Mouse (Mus musculus) lung, adult 18-20 months (tissue): ENCODE data around the gene Lclat1.
A peak's percentile ranks its signal among the peaks of the same experiment; 100 is the strongest.

ENCODE experiments used
- DNase-seq, 2 experiments: peaks; one replicate each; pipeline ENCODE4 v3.0.0; 2022; ENCODE audit warnings: mixed read lengths in 2 of 2

Gene Lclat1

DNA sequence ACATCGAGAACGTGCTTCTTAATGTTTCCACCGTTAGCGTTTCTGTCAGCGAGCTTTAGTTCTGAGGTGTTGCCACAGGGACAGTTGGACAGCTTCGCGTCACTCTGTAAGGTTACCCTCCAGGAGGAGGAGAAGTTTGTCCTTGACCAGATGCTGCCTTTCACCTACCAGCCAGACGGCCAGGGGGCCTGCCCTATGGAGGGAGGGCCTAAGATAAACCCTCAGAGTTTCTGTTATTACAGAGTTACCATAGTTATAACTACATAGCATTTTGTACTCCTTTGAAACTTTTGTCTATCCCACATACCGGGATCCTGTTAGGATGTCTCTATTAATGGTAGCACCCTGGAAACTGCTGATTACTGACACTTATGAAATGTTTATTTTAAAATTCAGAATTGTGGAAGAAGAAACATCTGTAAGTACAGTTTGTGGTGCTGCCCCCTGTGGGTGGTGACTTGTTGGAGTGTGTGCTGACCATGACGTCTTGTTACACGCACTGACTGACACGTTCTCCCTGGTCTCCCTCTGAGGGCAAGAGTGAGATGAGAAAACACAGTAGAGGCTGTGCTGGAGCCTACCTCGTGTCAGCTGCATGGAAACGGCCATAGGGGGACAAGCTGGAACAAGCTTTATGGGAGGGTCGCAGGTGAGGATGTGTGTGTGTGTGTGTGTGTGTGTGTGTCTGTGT lies 96.0 kb downstream of the Lclat1 start:
- peak in 1 of 2 experiments; percentile 15 for DNase-seq

DNA sequence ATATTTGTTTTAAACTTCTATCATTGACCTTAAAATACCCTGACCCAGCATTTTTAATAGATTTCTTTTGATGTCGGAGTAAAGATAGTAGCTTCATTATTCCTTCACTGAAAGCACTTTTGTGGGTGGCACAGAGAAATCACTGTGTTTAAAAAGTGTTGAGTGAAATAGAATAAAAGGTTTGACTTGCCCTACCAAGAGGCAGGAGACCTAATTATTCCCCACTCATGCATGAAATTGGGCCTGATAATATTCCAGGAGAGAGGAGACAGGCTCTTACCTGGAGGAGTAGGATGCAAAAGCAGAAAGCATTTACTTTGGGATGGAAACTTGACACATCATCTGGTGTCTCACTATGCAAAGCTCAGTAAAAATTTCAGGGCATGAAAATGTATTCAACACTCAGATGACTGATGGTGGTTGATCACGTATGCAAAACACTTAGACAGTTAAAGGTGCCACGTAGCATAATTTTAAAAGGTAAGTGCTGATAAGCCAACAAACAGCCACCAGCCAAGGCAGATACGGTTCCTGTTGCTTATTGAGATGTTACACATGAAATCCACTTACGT lies 103.3 kb downstream of the Lclat1 start:
- DNase-seq: no peak

DNA sequence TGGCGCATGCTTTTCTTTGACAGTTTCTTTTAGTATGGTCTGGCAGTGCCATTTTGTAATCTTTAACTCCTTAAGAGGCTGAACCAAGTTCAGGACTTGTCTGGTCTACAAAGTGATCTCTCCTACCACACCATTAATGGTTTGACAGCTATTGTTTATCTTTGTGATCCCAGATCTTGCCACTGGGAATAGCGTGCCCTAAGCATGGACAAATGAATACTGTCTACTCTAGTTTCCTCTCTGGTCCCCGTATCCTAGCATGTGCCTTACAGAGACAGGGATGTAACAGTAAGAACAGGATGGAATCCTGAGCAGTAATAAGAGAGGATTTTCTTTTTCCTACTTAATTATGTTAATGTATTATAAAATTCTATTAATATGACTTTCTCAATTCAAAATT lies 105.0 kb downstream of the Lclat1 start:
- no peak for DNase-seq

DNA sequence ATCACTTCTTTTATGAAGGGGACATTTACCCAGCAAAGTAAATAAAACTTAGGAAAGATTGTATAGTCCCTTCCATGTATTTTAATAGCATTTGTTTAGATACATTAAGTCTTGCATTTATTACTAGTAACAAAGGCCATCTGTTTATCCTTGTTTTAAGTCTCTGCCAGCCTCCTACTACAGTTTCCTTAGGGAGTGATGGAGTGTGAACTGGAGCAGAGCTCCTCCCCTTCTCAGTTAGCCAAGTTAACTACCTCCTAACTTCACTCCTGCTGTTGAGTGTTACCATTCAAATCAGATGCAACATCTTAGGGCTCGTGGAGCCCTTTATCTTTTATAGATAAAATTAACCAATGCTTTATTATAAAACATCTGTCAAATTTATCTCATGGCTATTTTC lies 105.4 kb downstream of the Lclat1 start:
- DNase-seq: no peak

DNA sequence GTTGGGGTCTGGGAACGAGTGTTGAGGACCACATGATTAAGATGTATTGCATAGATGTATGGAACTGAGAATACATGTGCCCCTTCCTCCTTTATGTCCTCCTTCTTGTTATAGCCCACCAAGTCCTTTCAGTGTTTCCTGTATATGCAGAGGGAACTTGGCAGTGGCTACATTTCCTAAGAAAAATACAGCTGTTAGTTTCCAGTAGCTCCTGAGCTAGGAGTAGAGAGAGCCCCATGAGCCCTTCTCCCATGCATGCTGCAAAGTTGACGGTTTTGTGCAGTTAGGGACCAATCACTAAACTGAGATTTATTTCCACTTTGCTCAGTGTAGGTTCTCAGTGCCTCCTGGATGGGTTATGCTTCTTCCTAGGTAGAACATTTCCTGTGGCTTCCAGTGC lies 105.9 kb downstream of the Lclat1 start:
- no peak for DNase-seq

DNA sequence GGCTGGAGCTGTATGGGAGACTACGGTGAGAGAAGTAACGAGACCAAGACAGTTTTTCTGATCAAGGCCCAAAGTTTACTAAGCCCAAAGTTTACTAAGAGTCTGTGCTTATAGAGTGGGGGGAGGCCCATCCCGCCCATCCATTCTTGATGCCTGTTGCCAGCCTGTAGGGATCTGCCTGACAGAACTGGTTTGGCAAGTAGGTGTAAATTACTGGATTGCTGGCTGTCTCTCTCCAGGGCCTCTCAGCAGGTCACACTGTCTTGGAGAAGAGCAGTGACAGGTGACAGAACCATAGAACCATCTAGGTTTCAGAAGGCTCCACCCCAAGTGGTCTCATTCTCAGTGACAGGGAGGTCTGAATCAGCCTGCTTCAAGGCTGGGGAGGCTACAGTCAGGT lies 109.5 kb downstream of the Lclat1 start:
- DNase-seq: no peak

DNA sequence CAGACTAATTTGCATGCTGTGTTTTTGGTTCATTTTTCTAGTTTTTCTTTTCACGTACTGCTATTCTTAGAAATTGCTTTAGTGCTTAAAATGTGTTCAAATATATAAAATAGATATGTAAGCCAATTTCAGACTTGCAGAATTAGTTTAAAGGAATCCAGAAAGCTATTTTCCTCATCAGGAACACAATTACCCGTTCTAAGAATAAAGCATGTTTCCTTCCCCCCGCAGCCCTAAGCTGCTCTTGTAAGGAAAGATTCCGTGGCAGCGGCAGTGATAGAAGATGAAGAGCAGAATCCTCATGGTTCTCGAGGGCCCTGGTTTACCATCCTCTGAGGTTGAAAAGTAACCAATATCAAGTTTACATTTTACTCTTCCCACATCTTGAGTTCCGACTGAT lies 113.0 kb downstream of the Lclat1 start:
- DNase-seq: no peak

DNA sequence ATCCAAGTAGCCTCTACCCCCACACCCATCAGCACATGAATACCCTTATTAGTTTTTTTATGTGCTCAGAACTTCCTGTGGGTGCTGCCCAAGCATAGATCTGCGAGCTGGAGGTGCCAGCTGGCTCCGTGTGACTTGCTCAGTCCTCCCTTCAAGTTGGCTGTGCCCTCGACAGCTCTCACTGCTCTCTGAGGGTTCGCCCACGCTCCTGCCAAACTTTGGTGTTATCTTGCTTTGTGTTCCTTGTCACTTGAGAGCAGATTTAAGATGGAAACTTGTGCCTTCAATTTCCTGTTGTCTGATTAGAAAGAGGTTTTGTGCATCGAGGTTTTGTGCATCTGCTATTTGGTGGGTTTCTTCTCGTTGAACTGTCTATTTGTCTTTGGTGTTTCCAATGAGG lies 114.3 kb downstream of the Lclat1 start:
- DNase-seq: no peak

DNA sequence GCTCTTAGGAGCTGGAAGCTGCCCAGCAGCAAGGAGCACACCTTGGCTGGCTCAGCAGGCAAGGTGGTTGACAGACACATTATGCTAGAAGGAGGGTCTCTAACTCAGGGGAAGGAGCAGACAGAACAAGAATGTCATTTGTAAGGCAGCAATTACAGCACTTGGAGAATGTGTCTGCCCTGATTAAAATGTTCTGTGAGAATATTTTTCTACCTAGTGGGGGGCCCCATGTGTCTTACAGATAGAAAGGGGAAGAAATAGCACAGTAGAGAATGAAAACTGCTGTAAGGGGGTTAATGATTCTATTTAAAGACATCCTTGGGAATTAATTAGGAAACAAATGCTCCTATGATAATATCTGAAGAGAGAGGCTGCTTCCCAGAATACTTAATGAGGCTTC lies 117.7 kb downstream of the Lclat1 start:
- no peak for DNase-seq

DNA sequence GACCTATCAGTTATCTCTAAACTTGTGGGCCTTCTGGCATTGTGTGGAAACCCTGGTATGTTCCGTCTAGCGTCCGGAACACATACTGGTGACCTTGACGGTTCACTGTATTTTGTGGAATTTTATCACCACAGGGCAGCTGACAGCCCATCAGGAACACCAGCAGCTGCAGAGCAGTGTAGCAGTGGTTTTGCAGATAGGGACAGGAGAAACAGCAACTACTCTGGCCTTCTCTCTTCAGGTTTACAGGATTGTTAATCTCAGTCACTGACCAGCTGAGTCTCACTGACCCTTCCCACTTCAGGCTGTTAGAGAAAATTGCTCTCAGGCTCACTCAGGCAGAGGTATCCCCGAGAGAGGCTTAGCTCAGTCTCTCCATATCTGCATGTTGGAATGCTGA lies 118.2 kb downstream of the Lclat1 start:
- no peak for DNase-seq

DNA sequence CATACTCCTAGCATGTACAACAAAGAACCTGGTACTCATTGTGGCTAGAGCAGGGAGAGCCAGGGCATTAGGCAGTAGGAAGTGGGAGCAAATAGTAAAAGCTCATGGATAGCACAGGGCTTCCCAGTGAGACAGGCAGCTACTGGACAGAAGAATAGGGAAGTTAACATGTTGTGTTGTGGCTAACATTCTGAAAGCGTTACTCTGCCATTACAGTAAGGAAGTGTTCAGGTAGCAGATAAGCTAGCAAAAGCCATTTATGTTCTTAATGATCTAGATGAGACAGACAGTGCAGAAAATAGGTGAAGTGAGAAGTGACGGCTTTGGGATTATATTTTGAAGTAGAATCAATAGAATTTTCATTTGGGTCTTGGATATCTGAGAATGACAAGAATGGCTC lies 118.8 kb downstream of the Lclat1 start:
- DNase-seq: no peak

DNA sequence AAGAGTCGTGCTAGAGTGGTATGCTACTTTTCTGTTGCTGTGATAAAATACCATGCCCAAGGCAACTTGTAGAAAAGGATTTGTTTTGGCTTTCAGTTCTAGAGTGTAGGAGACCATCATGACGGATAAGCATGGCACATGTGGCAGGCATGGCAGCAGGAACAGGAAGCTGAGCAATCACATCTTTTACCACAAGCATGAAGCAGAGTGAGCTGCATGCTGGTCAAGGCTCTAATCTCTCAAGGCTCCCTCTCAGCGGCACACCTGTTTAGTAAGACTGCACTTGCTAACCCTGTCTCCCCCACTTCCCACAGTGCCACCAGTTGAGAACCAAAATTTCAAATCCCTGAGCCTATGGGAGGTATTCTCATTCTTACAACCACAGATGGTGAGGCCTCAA lies 119.6 kb downstream of the Lclat1 start:
- DNase-seq: no peak

DNA sequence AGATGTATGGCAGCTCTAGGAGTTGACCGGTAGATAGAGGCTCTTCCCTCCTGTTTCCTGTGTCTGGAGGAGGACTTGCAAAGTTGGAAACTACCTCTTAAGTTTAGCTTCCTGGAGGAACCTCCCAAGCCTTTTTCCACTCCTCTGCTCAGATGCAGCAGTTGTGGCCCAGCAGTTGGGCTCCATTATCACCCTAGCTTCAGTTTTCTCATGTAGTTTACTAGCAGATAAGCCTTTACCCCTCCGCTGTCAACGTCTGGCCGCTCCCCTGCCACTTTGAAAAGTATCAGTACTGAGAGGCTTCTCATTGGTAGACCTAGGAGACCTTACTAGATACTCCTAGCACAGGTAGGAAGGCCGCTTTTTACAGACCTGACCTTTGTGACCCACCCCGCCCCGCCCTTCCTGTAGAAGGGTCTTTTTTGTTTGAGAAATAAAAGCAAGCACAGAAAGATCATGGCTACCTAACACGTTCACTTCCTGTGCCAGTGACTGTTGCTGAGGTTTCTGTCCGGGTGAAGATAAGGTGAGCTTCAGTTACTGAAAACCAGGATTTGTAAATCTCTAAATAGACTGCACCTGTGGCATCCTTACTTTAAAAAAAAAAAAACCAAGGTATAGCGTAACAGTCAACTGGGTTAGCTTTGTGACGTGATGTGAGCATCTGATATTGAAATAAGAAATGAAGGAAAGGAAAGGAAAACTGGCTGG lies 121.8 kb downstream of the Lclat1 start:
- DNase-seq: no peak

DNA sequence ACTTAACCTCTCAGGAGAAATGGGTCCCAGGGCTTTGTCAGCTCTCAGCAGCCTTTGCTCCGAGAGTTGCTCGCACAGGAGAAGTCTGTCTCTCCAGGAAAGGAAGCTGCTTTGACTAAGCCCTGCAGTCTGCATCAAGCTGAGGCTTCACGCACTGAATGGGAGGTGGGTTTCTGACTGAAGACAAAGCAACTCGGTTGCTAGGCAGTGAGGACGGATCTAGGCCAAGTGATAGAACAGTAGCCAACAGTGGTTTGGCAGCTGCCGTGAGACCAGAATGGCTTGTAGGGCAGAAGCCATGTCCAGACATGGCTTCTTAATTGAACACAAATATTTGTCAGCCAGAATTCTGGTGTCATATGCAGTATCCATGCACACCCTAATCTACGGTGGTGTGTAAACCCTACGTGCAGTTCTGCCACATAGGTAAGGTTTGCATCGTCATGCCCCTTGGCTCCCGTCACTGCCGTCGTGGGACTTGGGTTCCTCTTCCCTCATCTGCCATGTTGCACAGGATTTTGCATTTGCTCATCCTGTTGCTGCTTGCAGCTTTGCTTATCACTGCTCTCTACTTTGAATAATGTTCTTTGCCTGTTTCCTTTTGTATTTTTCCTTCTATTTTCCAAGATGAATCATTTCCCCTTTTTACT lies 122.7 kb downstream of the Lclat1 start:
- DNase-seq: no peak

DNA sequence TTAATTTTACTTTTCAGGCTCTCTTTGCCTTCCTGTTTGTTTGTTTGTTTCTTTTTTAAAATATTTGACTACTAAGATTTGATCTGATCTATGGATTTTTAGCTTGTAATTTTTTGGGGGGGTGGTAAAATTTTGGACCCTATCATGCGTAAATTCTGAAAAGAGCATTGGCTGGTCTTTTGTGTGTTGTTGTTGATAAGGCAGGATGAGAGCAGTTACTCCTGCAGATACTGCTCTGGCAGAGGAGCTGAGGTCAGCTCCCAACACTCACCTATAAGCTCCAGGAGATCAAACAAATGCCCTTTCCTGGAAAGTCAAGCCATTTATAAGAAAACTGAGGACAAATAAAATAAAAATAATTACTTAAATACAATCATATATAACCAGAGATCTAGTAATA lies 123.6 kb downstream of the Lclat1 start:
- no peak for DNase-seq

DNA sequence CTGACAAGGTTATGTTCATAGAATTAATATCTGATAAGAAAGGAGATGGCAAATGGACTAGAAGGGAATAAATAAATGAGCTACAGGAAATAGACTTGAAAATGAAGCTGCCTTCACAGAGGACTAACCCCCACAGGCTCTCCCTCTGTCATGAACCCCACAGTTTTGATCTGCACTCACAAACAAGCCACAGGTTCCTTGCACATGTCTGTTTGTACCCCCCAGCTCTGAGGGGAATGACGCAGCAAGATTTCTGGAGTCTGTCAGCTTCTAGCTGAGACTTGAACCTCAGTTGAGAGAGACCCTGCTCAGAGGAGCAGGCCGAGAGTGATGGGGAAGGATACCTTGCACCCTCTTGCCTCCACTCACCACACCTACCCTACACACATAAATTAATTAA lies 124.8 kb downstream of the Lclat1 start:
- no peak for DNase-seq

DNA sequence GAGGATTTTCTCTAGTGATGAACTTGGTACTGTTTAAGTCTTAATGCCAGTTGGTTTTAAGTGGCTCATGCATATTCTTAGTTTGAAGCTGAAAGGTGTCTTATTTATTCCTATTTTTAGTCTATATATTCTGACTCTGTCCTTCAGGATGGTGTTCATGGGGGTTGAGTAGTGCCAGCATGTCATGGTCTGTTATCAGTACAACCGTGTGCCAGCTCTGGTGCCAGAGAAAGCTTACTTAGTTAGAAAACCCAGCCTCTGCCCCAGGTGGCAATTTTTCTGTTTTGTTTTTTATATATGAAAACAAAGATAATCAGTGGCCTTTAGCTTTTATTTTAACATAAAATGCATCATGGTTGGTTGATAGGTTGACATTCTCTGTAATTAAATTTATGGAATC lies 126.2 kb downstream of the Lclat1 start:
- DNase-seq: no peak

DNA sequence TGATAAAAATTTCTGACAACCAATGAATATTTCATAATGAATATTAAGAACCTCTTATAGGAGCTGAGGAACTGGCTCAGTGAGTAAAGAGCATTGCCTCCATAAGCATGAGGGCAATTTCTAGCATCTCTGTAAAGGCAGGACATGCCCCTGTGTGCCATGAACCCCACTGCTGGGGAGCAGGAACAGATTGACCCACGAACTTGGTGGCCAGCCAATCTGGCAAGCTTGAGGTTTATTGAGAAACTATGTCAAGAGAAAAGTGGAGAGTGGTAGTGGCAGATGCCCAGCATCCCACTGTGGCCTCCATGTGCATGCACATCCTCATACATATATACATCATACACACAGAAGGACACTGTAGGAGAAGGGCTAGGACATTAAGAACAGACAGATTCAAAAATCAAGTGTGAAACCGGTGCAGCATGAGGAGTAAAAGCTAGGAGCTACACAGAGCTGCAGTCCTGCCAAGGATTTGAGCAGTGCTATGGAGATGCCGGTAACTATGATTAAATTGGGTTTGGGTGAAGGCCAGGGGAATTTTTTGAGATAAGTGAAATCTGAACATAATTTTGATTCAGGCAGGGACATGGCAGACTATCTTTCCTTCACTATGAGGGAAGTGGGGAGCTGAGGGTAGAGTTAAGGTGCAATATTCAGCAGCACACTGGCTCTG lies 129.5 kb downstream of the Lclat1 start:
- DNase-seq: peak; percentile 49 to 53

DNA sequence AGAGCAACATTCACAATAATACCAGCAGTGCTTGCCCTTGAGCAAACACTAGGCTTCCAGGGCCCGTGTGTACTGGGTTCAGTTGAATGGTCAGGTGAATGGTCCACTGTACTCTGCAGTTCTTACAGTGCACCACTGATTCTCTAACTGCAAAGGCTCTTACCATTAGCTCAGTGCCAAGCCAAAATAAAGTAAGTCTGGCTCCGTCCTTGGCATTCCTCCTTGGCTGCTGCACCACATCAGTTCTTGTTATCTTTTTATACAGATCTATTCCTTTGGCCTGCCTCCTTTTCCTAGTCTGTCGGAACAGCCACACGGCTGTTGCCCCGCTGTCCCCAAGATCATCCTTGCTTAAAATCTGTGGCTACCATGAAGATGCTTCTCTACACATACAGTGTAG lies 130.7 kb downstream of the Lclat1 start:
- no peak for DNase-seq

DNA sequence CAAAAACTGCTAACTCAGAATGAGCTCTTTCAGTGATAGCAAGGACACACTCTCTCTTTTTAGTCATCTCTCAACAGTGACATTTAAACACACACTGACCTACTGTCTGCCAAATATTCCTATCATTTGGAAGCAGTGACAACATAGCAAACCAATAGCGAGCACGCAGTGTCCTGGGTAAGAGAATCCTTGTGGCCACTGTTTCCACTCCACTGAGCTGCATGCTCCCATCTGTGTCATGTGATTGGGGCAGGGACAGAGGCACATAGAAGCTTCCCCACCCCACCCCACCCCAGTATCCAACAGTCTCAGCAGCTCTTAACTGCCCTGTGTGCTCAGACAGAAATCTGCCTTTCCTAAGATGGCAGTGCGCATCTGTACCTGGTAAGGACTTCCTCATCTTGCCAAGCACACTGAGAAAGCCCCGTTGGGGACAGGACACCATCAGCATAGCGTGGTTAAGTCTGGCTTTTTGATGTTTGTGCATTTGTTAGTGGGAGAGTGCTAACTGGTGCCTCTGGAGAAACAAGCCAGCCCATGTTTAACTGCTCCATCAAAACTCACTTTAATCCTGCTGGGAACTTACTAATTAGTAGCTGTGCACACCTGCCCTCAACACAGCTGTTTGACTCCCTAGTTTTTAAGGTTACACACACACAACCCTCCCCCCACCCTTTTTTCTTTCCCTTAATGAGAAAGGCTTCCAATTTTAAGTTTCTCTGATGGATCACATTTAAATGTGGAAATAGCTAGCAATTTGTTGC lies 133.5 kb downstream of the Lclat1 start:
- no peak for DNase-seq

DNA sequence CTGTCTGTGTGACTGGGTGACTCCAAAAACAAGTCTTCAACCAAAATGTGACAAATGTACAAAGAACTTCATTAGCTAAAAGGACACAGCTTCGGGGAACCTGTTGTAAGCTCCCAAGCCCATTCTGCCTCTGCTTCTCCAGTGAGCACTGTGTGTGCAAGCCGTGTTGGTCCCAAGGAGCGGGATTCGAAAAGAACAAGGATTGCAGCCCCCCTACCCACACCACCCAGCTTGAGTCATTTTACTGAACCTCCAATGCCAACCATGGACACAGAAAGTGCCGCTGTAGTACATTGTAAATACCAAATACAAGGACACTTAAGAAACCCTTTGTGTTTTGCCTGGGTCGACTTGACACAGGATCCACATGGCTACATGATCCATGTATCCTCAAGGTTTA lies 135.9 kb downstream of the Lclat1 start:
- no peak for DNase-seq

DNA sequence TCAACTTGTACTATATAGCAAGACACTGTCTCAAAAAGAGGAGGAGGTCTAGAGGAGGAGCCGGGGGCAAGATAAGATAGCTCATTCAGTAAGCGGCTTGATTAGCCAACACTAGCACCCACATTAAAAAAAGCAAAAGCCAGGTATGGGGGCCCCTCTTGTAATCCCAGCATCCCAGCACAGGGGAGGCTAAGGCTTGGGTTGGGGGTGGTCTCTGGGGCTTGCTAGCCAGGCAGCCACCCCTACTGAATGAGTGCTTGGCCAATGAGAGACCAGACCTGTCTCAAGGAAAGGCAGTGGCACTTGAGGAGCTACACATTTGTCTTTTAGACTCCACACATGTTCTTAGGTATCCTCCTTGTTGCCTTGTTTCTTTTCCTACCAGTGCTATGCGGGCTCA lies 136.8 kb downstream of the Lclat1 start:
- DNase-seq: no peak
